Mouse (Mus musculus): ENCODE results near the gene Zfp775. TPM values are rescaled to one million over a fixed set of nuclear protein-coding genes. Genes with fewer than 3 reads are reported as not detected.

Gene Zfp775
- total RNA-seq, 1 experiment, result 3.5 TPM

GRCm38 (mm10) chr6:48555104-48555890 lies 46.6 kb upstream of the Zfp775 start:
- peak overlapping the region; percentile 52 to 69 for H3K4me3 ChIP-seq (ENCODE audit: insufficient read depth in 1 of 2, low read depth in 1 of 2, low read length in 2 of 2, poor library complexity in 1 of 2, severe bottlenecking in 1 of 2)
- H3K4me1 ChIP-seq (ENCODE audit: control insufficient read depth in 2 of 2, insufficient read depth in 2 of 2, low read length in 2 of 2, poor library complexity in 1 of 2), result peaks cover 0 to 6% of the 10 kb centered on the region in 2 experiments; a peak in 1 of 4 replicates
- H3K9ac ChIP-seq (ENCODE audit: insufficient read depth, low read depth, low read length, poor library complexity, severe bottlenecking), result peak overlapping the region; percentile 66; the same call in 1 of the 2 replicates
- no peaks in the 10 kb centered on the region for H3K9me3 ChIP-seq (ENCODE audit: control insufficient read depth, insufficient read depth, low read depth, low read length)
- no peak for DNase-seq (ENCODE audit: low read depth, low spot score)
- peak overlapping the region; percentile 44; the same call in 1 of the 2 replicates for H3K27ac ChIP-seq (ENCODE audit: insufficient read depth, low read depth, low read length, poor library complexity, severe bottlenecking)
- H3K36me3 ChIP-seq (ENCODE audit: control insufficient read depth, insufficient read depth, low read length, poor library complexity, severe bottlenecking), result no peaks in the 10 kb centered on the region
- TF ChIP-seq MAFK (IDR thresholded peaks at IDR 0.05; ENCODE audit: insufficient read depth, low read depth, low read length) (no peak), ZNF384 (IDR thresholded peaks at IDR 0.05; ENCODE audit: low read depth, low read length) (no peak), HCFC1 (IDR thresholded peaks at IDR 0.05; ENCODE audit: borderline replicate concordance, insufficient read depth, low read length) (peak; percentile 80), CHD2 (IDR thresholded peaks at IDR 0.05; ENCODE audit: low read depth, low read length) (no peak)
- in situ Hi-C loops (cut with MboI; ENCODE audit: low sequenced_read_pairs in 2 of 2, unreplicated experiment in 2 of 2), result no loop called here

GRCm38 (mm10) chr6:48555956-48556355 lies 45.9 kb upstream of the Zfp775 start:
- no peak overlapping the region for H3K9ac ChIP-seq (ENCODE audit: insufficient read depth, low read depth, low read length, poor library complexity, severe bottlenecking)
- H3K4me3 ChIP-seq (ENCODE audit: insufficient read depth in 1 of 2, low read depth in 1 of 2, low read length in 2 of 2, poor library complexity in 1 of 2, severe bottlenecking in 1 of 2), result no peak overlapping the region
- in situ Hi-C loops (cut with MboI; ENCODE audit: low sequenced_read_pairs in 2 of 2, unreplicated experiment in 2 of 2), result no loop called here
- no peak overlapping the region for H3K27ac ChIP-seq (ENCODE audit: insufficient read depth, low read depth, low read length, poor library complexity, severe bottlenecking)
- no peaks in the 10 kb centered on the region for H3K36me3 ChIP-seq (ENCODE audit: control insufficient read depth, insufficient read depth, low read length, poor library complexity, severe bottlenecking)
- peaks cover 0 to 6% of the 10 kb centered on the region in 2 experiments; a peak in 1 of 4 replicates for H3K4me1 ChIP-seq (ENCODE audit: control insufficient read depth in 2 of 2, insufficient read depth in 2 of 2, low read length in 2 of 2, poor library complexity in 1 of 2)
- no peak for DNase-seq (ENCODE audit: low read depth, low spot score)
- H3K9me3 ChIP-seq (ENCODE audit: control insufficient read depth, insufficient read depth, low read depth, low read length), result no peaks in the 10 kb centered on the region
- TF ChIP-seq ZC3H11A (IDR thresholded peaks at IDR 0.05; ENCODE audit: borderline replicate concordance, low read depth, low read length) (no peak), MAFK (IDR thresholded peaks at IDR 0.05; ENCODE audit: insufficient read depth, low read depth, low read length) (no peak), ZNF384 (IDR thresholded peaks at IDR 0.05; ENCODE audit: low read depth, low read length) (no peak), CHD2 (IDR thresholded peaks at IDR 0.05; ENCODE audit: low read depth, low read length) (no peak), HCFC1 (IDR thresholded peaks at IDR 0.05; ENCODE audit: borderline replicate concordance, insufficient read depth, low read length) (no peak)

GRCm38 (mm10) chr6:48565693-48566310 lies 36.1 kb upstream of the Zfp775 start:
- no peaks in the 10 kb centered on the region for H3K9me3 ChIP-seq (ENCODE audit: control insufficient read depth, insufficient read depth, low read depth, low read length)
- no peak overlapping the region for H3K4me3 ChIP-seq (ENCODE audit: insufficient read depth in 1 of 2, low read depth in 1 of 2, low read length in 2 of 2, poor library complexity in 1 of 2, severe bottlenecking in 1 of 2)
- TF ChIP-seq ZC3H11A (IDR thresholded peaks at IDR 0.05; ENCODE audit: borderline replicate concordance, low read depth, low read length) (no peak), HCFC1 (IDR thresholded peaks at IDR 0.05; ENCODE audit: borderline replicate concordance, insufficient read depth, low read length) (no peak), CHD2 (IDR thresholded peaks at IDR 0.05; ENCODE audit: low read depth, low read length) (no peak), MAFK (IDR thresholded peaks at IDR 0.05; ENCODE audit: insufficient read depth, low read depth, low read length) (no peak), ZNF384 (IDR thresholded peaks at IDR 0.05; ENCODE audit: low read depth, low read length) (no peak)
- H3K36me3 ChIP-seq (ENCODE audit: control insufficient read depth, insufficient read depth, low read length, poor library complexity, severe bottlenecking), result no peaks in the 10 kb centered on the region
- no peaks in the 10 kb centered on the region for H3K4me1 ChIP-seq (ENCODE audit: control insufficient read depth in 2 of 2, insufficient read depth in 2 of 2, low read length in 2 of 2, poor library complexity in 1 of 2)
- in situ Hi-C loops (cut with MboI; ENCODE audit: low sequenced_read_pairs in 2 of 2, unreplicated experiment in 2 of 2), result no loop called here
- H3K9ac ChIP-seq (ENCODE audit: insufficient read depth, low read depth, low read length, poor library complexity, severe bottlenecking), result no peak overlapping the region
- no peak for DNase-seq (ENCODE audit: low read depth, low spot score)
- H3K27ac ChIP-seq (ENCODE audit: insufficient read depth, low read depth, low read length, poor library complexity, severe bottlenecking), result no peak overlapping the region

- no peaks in the 10 kb centered on the region for H3K36me3 ChIP-seq (ENCODE audit: control insufficient read depth, insufficient read depth, low read length, poor library complexity, severe bottlenecking)
- DNase-seq (ENCODE audit: low read depth, low spot score), result no peak
- in situ Hi-C loops (cut with MboI; ENCODE audit: low sequenced_read_pairs in 2 of 2, unreplicated experiment in 2 of 2), result no loop called here
- no peak overlapping the region for H3K4me3 ChIP-seq (ENCODE audit: insufficient read depth in 1 of 2, low read depth in 1 of 2, low read length in 2 of 2, poor library complexity in 1 of 2, severe bottlenecking in 1 of 2)
- no peak overlapping the region; the same call in 1 of the 2 replicates for H3K27ac ChIP-seq (ENCODE audit: insufficient read depth, low read depth, low read length, poor library complexity, severe bottlenecking)
- H3K4me1 ChIP-seq (ENCODE audit: control insufficient read depth in 2 of 2, insufficient read depth in 2 of 2, low read length in 2 of 2, poor library complexity in 1 of 2), result no peaks in the 10 kb centered on the region
- TF ChIP-seq CHD2 (IDR thresholded peaks at IDR 0.05; ENCODE audit: low read depth, low read length) (no peak), HCFC1 (IDR thresholded peaks at IDR 0.05; ENCODE audit: borderline replicate concordance, insufficient read depth, low read length) (no peak), ZNF384 (IDR thresholded peaks at IDR 0.05; ENCODE audit: low read depth, low read length) (no peak), ZC3H11A (IDR thresholded peaks at IDR 0.05; ENCODE audit: borderline replicate concordance, low read depth, low read length) (no peak)
- H3K9ac ChIP-seq (ENCODE audit: insufficient read depth, low read depth, low read length, poor library complexity, severe bottlenecking), result no peak overlapping the region
- H3K9me3 ChIP-seq (ENCODE audit: control insufficient read depth, insufficient read depth, low read depth, low read length), result no peaks in the 10 kb centered on the region
Measured at GRCm38 (mm10) chr6:48566312-48566711, 35.6 kb upstream of the Zfp775 start.

All from ES-E14 (cell line).